10 mouse cellular contexts compared by ENCODE assay signal in the genomic region with DNA sequence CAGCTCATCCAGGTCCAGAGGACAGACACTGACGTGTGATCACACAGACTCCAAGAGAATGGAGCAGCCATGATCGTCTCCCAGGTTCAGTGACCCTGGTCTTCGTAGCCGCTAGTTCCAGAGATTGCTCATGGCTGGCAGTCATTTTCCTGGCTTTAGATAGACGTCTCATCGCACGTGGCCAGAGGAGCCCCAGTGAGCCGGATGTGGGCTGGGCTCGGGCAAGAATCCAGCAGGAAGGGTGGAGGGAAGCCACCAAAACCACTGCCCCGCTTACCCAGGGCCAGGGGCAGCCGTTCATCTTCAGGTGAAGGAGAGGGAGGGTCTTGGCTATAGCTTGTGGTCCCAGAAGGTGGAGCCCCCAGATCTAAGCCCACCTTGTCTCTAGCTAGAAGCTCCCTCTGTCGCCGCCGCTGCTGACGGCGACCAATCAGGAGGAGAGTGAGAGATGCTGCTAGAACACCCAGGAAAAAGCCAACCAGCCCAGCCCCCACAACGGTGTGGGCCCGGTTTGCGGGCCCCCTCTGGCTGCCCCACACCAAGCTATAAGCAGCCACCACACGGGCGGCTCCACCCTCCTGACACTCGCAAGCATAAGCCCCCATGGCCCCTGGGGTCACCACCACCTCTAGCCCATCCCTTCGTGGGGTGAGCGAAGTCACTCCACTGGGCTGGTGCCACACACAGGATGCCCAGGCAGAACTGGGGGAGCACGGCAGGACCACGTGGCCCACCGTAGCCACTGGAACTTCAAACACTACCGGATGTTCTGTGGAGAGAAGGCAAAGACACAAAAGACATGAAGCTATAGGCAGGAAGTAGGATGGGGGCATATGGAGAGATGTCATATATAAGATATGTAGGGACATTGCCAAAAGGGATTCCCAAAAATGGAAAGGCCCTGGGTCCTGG. TPM values are rescaled to one million over a fixed set of nuclear protein-coding genes. Genes with fewer than 3 reads are reported as not detected.
DNase-seq lines count a peak whose midpoint lies in the region; ATAC-seq lines count a peak whose summit lies in the region.
"Had no signal": no experiment of that assay in that cellular context is flagged by ENCODE, and none has a peak within 500 bp of the region (broad histone marks: within the 10 kb centered on the region; RNA-seq: fewer than 3 reads in every experiment).

No protein-coding gene starts in this region.

- peaks cover 12% of the 10 kb centered on the region; the same call in 1 of the 2 replicates for H3K36me3 ChIP-seq in midbrain, embryonic 15.5 days (replicated peaks)
- H3K36me3 ChIP-seq in midbrain, embryonic 11.5 days (ENCODE audit: control insufficient read depth, insufficient read depth, low read length), result no peaks in the 10 kb centered on the region

- H3K9ac ChIP-seq in midbrain, embryonic 15.5 days, result no peak overlapping the region
- no peak overlapping the region for H3K9ac ChIP-seq in midbrain, embryonic 11.5 days (ENCODE audit: low read length)

- peak; percentile 36 for DNase-seq in adrenal gland, postnatal 14 days
- no peak for DNase-seq in adrenal gland, postnatal 4 days (ENCODE audit: low spot score in 2 of 2)
- DNase-seq in midbrain, embryonic 11.5 days (ENCODE audit: low spot score, missing footprints), result no peak
- DNase-seq in lung, postnatal 36 days, result peak; percentile 18
- DNase-seq in thymus, postnatal 4 days, result peak; percentile 74
- DNase-seq in embryo, embryonic 11 days, result no peak
- no peak for DNase-seq in layer of hippocampus, postnatal 25 days (ENCODE audit: extremely low spot score in 1 of 2, low spot score in 1 of 2)

- ATAC-seq in midbrain, embryonic 15.5 days (replicated peaks), result 0 out of 2 replicates have a peak, but pooled peaks have one; percentile 13
- no peak for ATAC-seq in midbrain, embryonic 11.5 days (ENCODE audit: low FRiP score)

- WGBS in midbrain, embryonic 15.5 days, result 84% methylated on average over 28 of the region's 28 CpGs
- WGBS in midbrain, embryonic 11.5 days, result 85% methylated on average over 24 of the region's 28 CpGs

- no peaks in the 10 kb centered on the region for H3K27me3 ChIP-seq in midbrain, embryonic 15.5 days (replicated peaks)
- H3K27me3 ChIP-seq in midbrain, embryonic 11.5 days (ENCODE audit: control insufficient read depth, insufficient read depth, low read length), result no peaks in the 10 kb centered on the region

- no peaks in the 10 kb centered on the region for H3K4me1 ChIP-seq in midbrain, embryonic 15.5 days
- H3K4me1 ChIP-seq in midbrain, embryonic 11.5 days (ENCODE audit: control insufficient read depth, insufficient read depth, low read length), result no peaks in the 10 kb centered on the region

- no peak overlapping the region for H3K4me2 ChIP-seq in midbrain, embryonic 15.5 days
- H3K4me2 ChIP-seq in midbrain, embryonic 11.5 days, result no peak overlapping the region

- no peak overlapping the region for H3K4me3 ChIP-seq in midbrain, embryonic 15.5 days
- no peak overlapping the region for H3K4me3 ChIP-seq in midbrain, embryonic 11.5 days (ENCODE audit: low read depth, low read length)

- H3K9me3 ChIP-seq in midbrain, embryonic 15.5 days, result no peaks in the 10 kb centered on the region
- no peaks in the 10 kb centered on the region for H3K9me3 ChIP-seq in midbrain, embryonic 11.5 days (ENCODE audit: control insufficient read depth, low read length)

- no peak overlapping the region for H3K27ac ChIP-seq in midbrain, embryonic 15.5 days
- no peak overlapping the region for H3K27ac ChIP-seq in midbrain, embryonic 11.5 days (ENCODE audit: low read depth, low read length)

RNA-seq across cellular contexts. Expression of gene Sema4f, which starts 26.0 kb away (rescaled TPM):
- total RNA-seq in adrenal gland, postnatal 14 days (2021), result 0.48 and 1.8 TPM in 2 replicates
- total RNA-seq in adrenal gland, postnatal 4 days (2021), result 1 to 10 TPM; 2.0 to 3.5 TPM
- polyA plus RNA-seq in midbrain, embryonic 15.5 days (2015; fragmentation: Nextera tagmentation; extraction: Ambion mirVana), result 20.3 and 21.7 TPM in 2 replicates
- polyA plus RNA-seq in midbrain, embryonic 11.5 days (2014; fragmentation: Nextera tagmentation; extraction: Ambion mirVana), result 0.91 and 1.1 TPM in 2 replicates
- 10 to 100 TPM; 37.8 to 37.9 TPM for total RNA-seq in layer of hippocampus, postnatal 25 days (2021)

RNA-seq across cellular contexts. Expression of gene M1ap, which starts 33.1 kb away (rescaled TPM):
- not detected in 2 replicates for total RNA-seq in adrenal gland, postnatal 14 days (2021)
- total RNA-seq in adrenal gland, postnatal 4 days (2021), result under 1 TPM in 1 of 2 experiments, not detected in 1; 0.14 TPM
- 0.22 TPM in 1 of 2 replicates, not detected in the other for polyA plus RNA-seq in midbrain, embryonic 15.5 days (2015; fragmentation: Nextera tagmentation; extraction: Ambion mirVana)
- 0.18 TPM in 1 of 2 replicates, not detected in the other for polyA plus RNA-seq in midbrain, embryonic 11.5 days (2014; fragmentation: Nextera tagmentation; extraction: Ambion mirVana)
- total RNA-seq in layer of hippocampus, postnatal 25 days (2021), result under 1 TPM in 1 of 2 experiments, not detected in 1; 0.34 TPM
- total RNA-seq: gastrocnemius, adult 18-20 months had no signal
- polyA plus RNA-seq: neural tube, embryonic 11.5 days had no signal

Comparison
In these comparisons a context has a peak if more than half of its experiments do, and no peak if none do; other contexts are left out.
1. DNase-seq: peak in adrenal gland, postnatal 14 days (single experiment), lung, postnatal 36 days (single experiment) and thymus, postnatal 4 days (single experiment); none in adrenal gland, postnatal 4 days (0 of 2), midbrain, embryonic 11.5 days (single experiment), embryo, embryonic 11 days (single experiment) and layer of hippocampus, postnatal 25 days (0 of 2).
2. RNA of gene Sema4f, which starts 26.0 kb away (total RNA-seq): 37.8 to 37.9 TPM in layer of hippocampus, postnatal 25 days; 2.0 to 3.5 TPM in adrenal gland, postnatal 4 days and 0.48 to 1.8 TPM in adrenal gland, postnatal 14 days; every median in the first group is over 4 times any median in the second.